Mouse (Mus musculus) retina, postnatal 1 day (tissue): ENCODE measurements at regions not wholly inside any gene's neighbourhood (a gene's known extent, or its start where the extent isn't known, plus 50 kb on each side); places are given as distances from the start of the nearest gene placed in this dataset.
"Not testable (repeated sequence)": the region's sequence is repeated elsewhere in the genome, so short reads cannot be mapped to it uniquely, and the experiment has no call there.

ENCODE experiments used
- DNase-seq: peaks from one replicate; pipeline ENCODE4 v3.0.0-alpha.2; 2012

DNA sequence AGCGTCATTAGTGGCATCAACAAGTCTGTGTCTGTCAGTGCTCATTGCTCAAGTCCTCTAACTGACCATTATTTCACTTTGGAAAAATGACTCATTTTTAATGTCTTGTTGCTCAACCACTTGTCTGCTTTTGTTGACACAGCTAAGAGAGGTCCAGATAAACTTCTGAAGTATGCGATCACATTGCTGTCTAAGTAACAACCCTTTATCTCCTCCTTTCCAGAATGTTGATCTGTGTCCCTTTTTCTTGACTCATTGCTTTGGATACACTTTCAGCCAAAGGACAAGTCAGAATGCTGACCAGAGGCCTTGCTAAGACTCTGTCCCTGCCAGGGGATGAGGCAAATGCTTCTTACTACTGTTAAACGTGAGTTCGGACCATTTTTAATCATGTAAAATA lies 407.2 kb upstream of the Zfp507 start:
- DNase-seq = no peak

DNA sequence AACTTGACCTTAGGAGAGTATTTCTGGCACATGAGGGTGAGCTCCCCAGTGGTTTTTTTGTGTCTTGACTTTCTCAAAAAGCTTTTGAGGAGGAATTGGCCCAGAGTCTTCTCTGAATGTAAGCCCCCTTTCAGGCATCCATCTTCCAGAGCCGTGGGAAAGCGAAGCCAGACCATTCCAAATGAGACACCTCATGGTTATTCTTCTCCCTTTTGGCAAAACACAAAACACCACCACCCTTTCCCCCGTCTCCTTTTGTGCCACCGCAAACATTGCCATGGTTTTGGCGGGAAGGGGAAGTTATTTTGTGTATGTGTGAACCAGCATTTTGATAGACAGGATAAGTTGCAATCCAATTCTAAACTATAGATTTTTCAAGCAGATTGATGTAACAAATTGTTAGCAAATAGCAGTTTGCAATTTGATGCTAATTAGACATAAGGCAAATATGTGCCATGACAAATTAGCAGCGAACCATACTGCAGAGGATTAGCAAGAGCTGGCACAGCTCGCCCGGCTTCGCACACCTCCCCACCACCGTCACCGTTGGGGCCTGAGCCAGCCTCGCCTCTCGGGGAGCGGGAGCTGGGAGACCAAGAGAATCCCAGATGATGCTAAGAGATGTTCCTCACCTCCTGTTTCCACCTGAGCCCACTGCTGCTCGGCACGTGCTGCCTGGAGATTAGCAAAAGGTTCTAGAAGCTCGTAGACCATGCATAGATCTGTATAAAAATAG lies 404.9 kb upstream of the Zfp507 start:
- peak; percentile 29 for DNase-seq

DNA sequence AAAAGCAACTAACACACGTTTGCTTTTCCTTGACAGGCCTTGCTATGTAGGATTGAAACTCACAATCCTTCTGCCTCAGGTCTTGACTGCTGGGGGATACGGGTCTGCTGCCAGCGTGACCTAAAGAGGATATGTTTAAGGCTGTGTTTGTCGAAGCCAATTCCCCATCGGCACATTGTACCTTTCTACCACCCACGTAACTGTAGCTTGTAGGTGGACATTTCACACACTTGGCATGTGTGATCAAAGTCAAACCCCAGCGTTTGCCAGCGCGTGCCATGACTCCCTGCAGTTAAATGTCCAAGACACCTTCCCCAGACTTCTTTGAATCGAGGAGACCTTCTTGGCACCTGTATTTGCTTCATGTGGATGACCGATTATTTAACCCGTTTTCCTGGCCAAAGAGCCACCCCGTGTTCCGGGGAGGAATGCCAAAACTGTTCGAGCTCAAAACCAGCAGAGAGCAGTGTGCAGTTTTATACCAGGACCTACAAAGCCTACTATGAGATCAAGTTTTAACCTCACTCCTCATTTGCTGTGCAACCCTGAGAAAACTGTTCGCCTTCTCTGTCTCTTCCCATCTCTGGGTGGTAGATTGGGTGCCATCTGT lies 395.4 kb upstream of the Zfp507 start:
- DNase-seq = no peak

DNA sequence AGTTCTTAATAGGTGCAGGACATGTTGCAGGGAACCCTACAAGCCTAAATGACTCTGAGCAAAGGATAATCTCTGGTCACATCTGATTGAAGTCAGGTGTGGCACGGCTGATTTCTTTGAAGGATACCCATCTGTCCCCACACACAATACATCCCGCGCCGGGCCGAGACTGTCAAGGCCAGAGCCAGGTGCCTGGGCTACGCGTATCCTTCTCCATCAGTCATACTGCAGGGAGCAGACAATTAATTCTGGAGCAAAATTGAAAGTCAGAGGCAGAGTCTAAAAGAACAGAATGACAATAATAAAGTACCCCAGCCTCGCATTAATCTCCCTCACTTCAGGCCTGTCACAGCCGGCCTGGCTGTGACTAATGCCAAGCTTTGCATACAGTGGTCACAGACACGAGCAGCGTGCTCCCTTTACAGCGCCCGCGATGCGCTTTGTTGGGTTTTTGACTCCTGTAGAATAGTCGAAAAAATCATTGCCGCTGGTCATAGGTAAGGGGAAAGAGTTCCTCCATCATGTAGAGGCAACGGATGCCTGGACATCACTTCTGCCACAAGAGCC lies 393.4 kb upstream of the Zfp507 start:
- DNase-seq = no peak

DNA sequence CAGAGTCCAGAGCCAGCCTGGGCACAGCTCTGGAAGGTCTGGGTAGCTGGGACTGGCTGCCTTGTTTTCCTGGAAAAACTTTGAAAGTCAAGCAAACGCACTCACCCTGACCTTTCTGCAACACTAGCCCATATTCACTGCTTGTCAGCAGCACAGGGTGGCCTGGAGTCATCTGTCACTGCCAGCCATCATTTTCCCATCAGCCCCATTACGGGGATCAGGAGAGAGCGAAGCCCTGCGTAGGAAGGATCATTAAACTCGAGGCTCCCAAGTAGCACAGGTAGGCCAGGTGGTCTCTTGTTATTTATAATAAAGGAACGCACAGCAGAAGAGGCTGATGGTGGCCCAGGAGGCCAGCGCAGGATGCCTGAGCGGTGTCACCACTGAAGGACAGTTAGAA lies 389.8 kb upstream of the Zfp507 start:
- DNase-seq = no peak

DNA sequence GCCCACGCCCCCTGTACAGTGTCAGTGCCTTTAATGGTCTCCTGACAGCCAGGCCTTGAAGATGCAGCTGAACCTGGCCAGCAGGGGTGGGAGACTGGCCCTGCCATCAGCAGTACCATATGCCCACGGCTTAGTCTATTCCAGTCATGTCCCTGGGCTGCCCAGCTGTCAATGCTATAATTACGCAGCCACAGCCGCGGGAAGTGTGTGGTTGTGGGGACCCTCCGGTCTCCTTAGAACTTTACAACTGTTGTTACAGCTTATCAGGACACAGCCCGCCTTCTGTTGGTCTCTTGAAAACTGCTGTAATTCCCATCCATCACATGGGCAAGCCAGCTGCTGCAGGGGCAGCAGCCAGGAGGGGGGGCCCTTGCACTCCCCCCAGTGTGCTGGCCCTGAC lies 375.1 kb upstream of the Zfp507 start:
- peak; percentile 48 for DNase-seq

DNA sequence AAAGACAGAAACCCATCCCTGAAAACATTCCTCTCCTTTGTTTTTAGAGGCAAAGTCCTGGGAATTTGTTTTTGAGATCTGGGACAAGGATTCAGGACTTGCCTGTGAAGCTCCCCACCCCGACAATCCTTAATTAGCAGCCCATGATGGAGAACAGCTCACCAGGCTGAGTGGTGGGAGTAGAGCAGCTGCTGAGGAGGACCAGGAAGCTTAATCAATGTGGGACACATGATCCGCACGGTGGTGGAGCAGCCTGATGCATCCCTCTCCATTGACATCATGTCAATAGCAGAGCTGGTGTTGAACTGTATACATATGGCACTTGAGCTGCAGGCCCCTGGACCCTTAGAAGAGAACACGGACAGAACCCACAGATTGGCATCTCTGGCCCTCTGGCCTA lies 372.5 kb upstream of the Zfp507 start:
- no peak for DNase-seq

DNA sequence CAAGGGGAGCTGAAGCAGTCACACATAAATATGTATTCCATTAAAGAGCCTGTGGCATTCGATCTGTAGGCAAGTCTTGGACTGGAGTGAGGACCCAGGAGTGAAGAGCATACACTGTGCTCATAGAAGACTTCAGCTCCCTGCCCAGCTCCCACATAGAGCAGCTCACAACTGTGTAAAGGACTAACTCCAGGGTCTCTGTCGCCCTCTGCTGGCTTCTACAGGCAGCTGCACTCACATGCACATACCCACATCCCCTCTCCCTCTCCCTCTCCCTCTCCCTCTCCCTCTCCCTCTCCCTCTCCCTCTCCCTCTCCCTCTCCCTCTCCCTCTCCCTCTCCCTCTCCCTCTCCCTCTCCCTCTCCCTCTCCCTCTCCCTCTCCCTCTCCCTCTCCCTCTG lies 369.7 kb upstream of the Zfp507 start:
- not testable (repeated sequence) for DNase-seq

DNA sequence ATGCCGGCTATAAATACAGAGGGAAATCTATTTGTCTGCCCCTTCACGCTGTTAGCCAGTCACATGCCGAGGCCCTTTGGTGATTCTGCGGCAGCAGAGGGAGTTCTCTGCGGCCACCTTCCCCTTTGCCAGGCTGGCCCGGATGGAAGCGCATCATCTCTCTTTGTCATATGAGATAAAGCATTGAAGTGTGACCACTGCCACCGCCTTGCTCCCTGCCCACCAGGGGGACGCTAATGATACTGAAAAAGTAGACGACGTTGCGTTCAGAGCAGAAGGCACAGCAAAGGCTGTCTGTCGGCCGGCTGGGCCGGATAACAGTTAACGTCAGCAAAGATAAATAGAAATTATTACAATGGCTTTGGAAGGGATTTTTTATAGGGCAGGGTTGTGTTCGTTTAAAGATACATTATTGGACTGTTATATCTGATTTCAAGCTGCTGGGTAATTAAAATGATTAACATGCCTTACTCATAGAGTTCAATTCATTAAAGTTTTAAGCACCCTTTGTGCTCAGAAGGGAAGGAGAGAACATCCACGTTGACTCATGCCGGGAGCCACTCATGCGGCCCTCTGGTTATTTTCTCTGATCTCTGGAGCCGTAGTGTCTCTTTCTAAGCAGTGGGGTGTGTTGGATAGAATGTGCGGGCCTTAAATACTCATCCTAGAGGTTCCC lies 354.6 kb upstream of the Zfp507 start:
- DNase-seq = peak; percentile 71

DNA sequence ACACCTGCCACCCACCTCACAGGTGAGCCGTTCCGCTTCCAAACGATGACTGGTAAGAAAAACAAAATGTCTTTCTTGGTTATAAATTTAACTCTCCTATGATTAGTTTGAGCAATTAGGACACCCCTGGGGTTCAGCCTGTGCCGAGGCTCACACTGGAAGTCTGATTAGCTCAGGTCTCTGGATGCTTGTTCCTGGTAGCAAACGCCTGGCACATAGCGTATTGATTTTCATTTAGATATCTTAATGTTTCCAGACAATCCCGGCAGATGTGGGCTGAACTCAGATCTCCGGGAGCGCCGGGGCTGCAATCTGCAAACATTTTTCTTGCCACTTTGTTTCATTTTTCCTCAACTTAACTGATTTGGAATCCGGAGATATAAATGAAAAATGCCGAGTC lies 353.8 kb upstream of the Zfp507 start:
- no peak for DNase-seq

DNA sequence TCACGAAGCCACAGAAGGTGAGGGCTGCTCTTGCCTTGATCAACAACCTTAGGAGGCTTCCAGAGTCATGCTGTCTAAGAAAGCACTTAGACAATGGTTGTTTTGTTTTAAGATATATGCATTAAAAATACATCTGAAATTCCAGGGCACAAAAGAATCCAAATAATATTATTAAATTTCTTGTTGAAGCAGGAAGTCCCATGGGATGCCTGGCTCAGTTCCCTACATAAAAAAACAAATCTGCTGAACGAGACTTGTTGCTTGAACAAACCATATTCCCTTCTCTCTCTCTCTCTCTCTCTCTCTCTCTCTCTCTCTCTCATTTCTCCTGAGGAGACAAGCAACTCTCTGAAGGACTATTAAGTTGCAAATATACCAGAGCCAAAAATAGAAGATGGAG lies 352.8 kb upstream of the Zfp507 start:
- no peak for DNase-seq

DNA sequence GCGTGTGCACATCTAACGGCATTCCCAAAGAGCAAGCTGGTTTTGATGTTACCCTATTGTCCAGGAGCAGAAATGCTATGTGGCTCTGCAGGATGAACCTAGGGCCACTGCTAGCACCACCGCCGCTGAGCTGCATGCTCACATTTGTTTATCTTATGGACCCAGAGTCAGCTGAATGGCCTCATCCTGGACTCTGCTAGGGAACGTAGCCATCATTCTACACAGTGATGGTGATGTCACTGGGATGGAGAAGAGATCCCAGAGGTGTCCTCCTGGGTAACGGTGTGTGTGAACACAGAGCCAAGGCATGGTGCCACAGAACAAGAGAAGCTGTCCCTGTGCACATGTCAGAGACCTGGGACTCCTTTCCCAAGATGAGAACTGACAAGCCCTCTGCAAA lies 352.4 kb upstream of the Zfp507 start:
- no peak for DNase-seq

DNA sequence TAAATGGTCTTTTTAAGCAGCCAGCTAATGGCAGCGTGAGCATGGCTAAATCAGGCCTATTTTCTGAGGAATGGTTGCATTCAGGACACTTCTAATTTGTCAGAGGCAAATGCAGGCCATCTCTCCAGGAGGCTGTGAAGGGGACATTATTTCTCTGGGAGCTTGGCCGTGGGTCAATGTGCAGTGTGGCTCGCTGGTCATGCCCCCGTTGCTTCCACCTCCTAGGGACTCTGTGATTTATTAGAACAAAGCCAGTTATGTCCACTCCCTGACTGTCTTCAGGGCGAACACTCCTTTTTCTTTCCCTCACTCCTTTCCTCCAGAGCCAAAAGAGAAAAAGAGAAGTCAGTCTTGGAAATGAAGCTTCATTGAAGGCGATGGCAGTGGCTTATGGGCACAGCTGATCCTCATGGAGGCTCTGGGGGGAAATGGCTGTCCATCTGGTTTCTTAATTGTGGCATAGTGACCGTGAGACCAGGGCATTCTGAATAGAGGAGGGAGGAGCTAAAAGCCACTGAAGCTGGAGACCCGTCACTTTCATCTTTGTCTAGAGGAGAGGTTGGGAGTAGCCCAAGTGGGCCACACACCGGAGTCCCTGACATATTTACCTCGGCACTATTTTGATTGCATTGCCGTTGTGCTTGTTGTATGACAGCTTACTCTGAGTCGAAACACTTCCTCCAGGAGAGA lies 348.2 kb upstream of the Zfp507 start:
- DNase-seq = peak; percentile 70

DNA sequence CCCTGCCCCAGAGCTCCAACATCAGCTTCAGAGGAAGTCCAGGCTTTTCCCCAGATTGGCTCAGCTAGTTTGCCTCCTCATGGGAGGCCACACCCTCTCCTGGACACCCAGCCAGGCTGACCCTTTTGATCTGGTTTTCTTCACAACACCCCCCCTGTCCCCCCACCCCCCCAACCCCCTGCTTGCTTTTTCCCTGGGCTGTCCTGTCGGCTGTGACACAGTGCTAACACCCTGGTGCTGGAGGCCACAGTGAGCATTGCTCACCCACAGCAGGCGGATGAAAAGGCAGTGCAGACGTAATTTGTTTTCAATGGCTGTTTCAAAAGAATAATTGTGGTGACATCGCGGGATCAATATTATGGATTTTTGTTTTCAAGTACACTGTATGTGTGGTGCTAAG lies 333.8 kb upstream of the Zfp507 start:
- DNase-seq = peak; percentile 19

DNA sequence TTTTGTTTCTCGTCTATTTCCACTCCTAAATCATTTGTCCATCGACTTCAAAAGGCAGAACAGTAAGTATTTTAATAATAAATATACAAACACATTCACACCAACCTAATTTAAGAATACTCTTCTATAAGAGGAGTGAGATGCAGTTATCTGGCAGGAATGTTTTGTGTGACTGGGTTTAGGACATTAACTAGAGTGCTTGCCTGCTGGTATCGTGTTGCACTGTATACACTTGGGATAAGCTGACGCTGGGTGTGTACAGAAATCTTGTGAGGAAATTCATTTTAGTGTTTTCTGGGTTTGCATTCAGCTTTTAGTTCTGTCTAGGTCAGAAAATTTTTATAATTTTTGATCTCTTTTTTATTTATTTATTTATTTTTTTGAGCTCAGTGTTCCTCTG lies 331.8 kb upstream of the Zfp507 start:
- DNase-seq = no peak

DNA sequence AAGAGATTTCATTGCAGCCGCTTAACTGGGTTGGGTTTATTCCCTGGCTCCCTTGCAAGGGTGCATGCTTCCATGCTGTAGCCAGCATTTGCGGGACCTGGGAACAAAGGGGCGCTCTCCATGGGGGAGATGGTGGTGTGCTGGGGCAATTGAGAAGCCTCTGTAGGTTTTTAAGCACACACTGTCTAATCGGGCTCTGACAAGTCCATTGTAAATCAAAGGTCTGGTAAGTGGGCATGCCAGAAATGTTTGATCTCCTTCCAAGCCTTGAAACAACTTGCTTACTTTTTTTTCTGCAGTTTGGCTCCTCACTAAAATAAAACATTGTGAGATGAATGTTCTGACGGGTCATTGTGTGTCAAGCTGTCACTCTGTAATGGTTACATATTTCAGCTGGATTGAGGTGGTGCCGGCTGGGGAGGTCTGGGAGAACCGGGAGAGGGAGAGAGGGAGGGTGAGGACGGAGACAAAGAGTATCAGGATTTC lies 330.9 kb upstream of the Zfp507 start:
- DNase-seq = peak; percentile 77

DNA sequence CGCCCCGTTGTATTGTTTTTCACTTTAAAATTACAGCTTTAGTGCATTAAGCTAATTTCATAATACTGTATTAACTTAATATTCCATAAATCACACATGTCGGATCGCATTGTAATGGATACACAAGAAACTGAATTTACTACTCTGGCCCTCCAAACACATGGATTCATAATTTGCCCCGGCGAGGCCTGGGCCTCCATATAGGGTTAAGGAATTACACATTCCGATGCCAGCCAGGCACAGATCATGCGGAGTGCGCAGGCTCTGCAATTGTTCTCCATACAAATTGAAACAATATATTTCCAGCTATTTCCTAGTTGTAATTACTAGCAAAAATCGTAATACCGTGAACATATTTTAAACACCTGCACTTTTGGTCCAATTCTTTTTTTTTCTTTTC lies 330.2 kb upstream of the Zfp507 start:
- DNase-seq = no peak

DNA sequence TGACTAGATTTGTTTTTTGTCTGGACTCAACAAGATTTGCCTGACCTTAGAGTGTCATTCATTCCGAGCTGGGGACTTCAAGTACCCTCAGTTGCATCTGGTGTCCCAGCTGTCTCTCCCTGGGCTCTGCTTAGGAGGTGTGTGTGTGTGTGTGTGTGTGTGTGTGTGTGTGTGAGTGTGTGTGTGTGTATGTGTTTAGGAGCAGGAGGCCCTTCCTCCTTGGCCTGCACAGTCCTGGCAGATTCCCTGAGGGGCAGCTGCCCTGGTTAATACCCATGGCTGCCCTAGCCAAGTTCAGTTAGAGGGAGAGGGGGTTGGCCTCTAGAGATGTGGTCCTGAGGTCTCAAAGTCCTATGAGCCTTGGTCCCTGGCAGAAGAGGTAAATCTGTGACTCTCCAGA lies 329.8 kb upstream of the Zfp507 start:
- peak; percentile 27 for DNase-seq

DNA sequence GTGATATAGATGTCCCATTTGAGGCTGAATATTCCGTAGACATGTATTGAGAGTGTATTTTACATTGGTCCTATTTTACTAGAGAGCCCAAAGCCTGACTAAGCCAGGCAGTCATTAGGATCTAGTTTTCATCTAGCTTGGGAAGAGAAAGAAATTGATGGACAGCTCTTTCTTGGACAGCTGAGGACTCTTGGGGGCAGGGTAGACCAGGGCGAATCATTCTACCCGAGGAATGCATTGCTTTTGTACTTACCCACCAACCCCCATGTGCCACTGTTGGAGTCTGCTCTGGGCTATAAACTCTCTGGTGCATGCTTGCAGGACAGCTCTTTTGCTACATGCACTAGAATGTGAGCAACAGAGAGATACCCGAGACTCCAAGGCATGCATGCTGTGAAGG lies 294.3 kb upstream of the Zfp507 start:
- no peak for DNase-seq

DNA sequence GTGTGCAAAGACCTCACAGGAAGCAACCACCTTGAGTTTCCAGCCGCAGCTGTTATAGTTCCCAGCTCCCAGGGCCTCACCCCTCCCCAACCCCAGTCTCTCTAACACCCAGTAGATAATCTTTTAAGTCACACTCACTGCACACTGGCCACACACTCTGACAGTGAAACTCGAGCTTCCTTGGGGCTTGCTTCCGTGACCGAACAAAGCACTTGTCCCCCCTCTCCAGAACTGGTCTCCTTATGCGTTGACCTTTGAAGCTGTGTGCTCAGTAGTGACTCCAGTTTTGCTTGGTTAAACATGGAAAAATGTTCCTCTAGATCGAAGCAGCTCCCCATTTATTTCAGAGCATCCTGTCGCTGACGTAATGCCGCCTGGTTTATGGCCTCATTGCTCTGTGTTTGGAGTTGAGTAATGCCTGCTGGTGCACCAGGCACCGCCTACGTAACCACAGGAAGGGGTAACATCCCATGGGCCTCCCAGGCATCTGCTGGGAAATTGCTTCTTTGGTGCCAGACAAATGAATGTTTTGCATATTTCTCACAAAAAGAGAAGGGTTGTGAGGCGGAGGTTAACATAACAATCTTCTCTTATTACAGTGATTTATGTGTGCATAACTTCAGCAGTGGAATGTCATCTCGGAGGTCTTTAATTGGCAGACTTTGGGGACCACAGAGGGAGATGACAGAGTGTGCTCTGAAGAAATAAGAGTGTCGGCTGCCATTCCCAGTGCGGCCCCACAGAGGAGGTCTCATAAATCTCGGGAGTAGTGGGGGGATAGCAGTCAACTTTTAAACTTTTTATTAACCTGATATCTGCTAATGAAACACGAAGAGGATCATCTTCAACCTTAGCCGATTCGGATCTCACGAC lies 292.7 kb upstream of the Zfp507 start:
- DNase-seq = peak; percentile 74

DNA sequence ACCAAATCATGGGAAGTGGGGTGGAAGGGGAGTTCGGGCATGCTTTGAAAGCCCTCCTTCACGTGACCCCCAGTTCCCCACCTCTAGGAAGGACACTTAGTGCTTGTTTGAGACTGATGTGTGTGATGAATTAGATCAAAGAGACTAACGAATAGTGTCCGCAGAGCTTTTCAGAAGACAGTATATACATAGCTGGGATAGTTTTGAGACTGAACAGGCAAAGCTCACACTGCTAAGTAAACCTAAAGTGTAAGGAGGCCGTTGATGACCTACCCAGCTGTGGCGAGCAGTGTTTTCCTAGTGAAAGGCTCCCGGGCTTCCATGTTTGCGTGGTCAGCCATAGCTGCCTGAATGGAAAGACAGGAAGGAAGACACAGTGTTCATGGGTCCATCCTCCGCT lies 288.3 kb upstream of the Zfp507 start:
- DNase-seq = no peak
